Mouse (Mus musculus): ENCODE measurements around the gene Gm20388. TPM values are rescaled to one million over a fixed set of nuclear protein-coding genes. Genes with fewer than 3 reads are reported as not detected.

Gm20388 gene
- total and polyA plus RNA-seq, 2 experiments from 2014 or later: 51.3 TPM; not detected in 1

DNA sequence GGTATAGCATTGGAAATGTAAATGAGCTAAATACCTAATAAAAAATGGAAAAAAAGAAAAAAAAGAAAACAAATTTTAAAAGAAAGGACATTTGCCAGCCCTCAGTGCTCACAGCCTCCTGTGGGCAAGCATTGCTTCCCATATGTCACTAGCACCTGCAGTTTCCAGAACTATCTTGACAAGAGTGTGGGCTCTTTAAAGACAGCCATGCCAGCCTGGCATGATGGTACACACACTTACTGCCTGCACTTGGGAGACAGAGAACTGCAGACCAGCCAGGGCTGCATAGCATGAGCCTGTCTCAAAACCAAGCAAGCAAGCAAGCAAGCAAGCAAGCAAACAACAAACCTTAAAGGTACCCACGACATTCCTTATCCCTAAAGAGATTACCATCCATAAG, 1994.8 kb downstream of the Gm20388 start:
- ATAC-seq: no peak
- 70% methylated on average over 1 of the region's 1 CpGs for WGBS
- H3K4me1 ChIP-seq (ENCODE audit: insufficient read depth): peaks cover 14% of the 10 kb centered on the region
- no peaks in the 10 kb centered on the region for H3K27me3 ChIP-seq (ENCODE audit: insufficient read depth, low read length)
- no peaks in the 10 kb centered on the region for H3K9me3 ChIP-seq (ENCODE audit: low read length)
- H3K4me2 ChIP-seq (ENCODE audit: low read depth): peak overlapping the region; percentile 89
- no peak overlapping the region for H3K27ac ChIP-seq (ENCODE audit: low read depth, low read length)
- no peak for TF ChIP-seq CTCF (IDR thresholded peaks at IDR 0.05; ENCODE audit: low read depth)
- no peak for DNase-seq
- H3K9ac ChIP-seq: peak overlapping the region; percentile 75
- H3K36me3 ChIP-seq (ENCODE audit: insufficient read depth): no peaks in the 10 kb centered on the region
- H3K4me3 ChIP-seq (ENCODE audit: low read depth, low read length): peak overlapping the region; percentile 60

DNA sequence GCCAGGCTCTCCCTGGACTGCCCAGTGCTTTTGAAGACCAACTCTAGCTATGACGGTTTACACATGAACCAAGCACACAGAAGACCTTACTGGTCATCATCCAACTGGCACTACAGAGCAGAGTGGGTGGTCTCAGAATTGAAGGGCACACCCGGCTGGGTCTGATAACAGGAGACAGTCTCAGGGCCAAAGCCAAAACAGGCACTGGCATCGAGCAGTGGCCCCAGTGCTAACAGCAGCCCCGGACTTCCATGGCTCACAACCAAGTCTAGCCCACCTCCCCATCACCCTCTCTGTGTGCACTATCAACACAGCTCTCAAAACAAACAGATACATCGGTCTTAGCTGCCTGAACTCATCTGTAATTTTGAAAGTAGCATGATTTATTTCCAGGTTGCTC, 1995.2 kb downstream of the Gm20388 start:
- Histone ChIP-seq H3K9ac (peak overlapping the region; percentile 75), H3K36me3 (ENCODE audit: insufficient read depth) (no peaks in the 10 kb centered on the region), H3K27ac (ENCODE audit: low read depth, low read length) (no peak overlapping the region), H3K4me1 (ENCODE audit: insufficient read depth) (peaks cover 14% of the 10 kb centered on the region), H3K4me2 (ENCODE audit: low read depth) (peak overlapping the region; percentile 89), H3K9me3 (ENCODE audit: low read length) (no peaks in the 10 kb centered on the region), H3K4me3 (ENCODE audit: low read depth, low read length) (peak overlapping the region; percentile 60), H3K27me3 (ENCODE audit: insufficient read depth, low read length) (no peaks in the 10 kb centered on the region)
- DNase-seq (no peak), ATAC-seq (no peak)
- WGBS: 18% methylated on average over 5 of the region's 5 CpGs
- TF ChIP-seq CTCF (IDR thresholded peaks at IDR 0.05; ENCODE audit: low read depth): no peak

- H3K9ac ChIP-seq: peak overlapping the region; percentile 75
- H3K9me3 ChIP-seq (ENCODE audit: low read length): no peaks in the 10 kb centered on the region
- DNase-seq: peak; percentile 75
- peak overlapping the region; percentile 89 for H3K4me2 ChIP-seq (ENCODE audit: low read depth)
- under 1% methylated on average over 62 of the region's 72 CpGs for WGBS
- H3K4me3 ChIP-seq (ENCODE audit: low read depth, low read length): peak overlapping the region; percentile 60
- H3K36me3 ChIP-seq (ENCODE audit: insufficient read depth): no peaks in the 10 kb centered on the region
- peaks cover 14% of the 10 kb centered on the region for H3K4me1 ChIP-seq (ENCODE audit: insufficient read depth)
- peak overlapping the region; percentile 62 for H3K27ac ChIP-seq (ENCODE audit: low read depth, low read length)
- peak; percentile 38 for ATAC-seq
- H3K27me3 ChIP-seq (ENCODE audit: insufficient read depth, low read length): no peaks in the 10 kb centered on the region
- no peak for TF ChIP-seq CTCF (IDR thresholded peaks at IDR 0.05; ENCODE audit: low read depth)
Observed at GRCm38 (mm10) chr8:121906542-121907512, 1996.2 kb downstream of the Gm20388 start.

DNA sequence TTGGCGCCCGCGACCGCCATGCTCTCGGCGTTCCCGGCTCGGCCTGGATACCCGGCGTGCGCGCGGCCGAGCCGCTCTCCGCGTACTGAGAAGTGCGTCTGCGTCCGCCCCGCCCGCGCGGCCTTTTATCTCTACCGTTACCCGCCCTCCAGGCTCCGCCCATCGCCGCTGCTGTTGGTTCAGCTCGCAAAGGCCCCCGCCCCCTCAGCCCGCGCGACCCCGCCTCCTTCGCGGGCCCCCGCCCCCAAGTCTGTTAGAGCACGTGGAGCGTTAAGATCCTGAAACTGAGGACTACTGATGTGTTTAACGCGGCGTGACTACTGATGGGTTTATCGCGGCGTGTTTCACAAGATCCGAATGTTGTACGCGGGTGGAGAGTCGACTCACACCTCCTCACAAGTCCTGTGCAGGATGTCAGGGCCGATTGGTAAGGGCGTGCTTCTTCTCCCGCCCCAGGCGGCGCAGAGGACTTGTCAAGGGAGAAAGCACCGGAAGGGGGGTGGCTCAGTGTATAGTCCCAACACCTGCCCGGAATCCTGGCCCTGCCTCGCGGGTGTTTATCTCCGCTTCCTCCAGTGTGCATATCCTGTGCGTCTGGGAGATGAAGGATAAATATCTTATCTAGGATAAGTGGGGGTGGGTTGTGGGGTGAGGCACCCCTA, 1997.1 kb downstream of the Gm20388 start, which contains the start of gene Slc7a5:
TSS of gene Slc7a5 (minus strand) at position 108 of the 662 bp plus-strand sequence.
- Histone ChIP-seq H3K9me3 (ENCODE audit: low read length) (no peaks in the 10 kb centered on the region), H3K9ac (peak within 1 kb of the TSS; percentile 75), H3K4me1 (ENCODE audit: insufficient read depth) (peaks cover 14% of the 10 kb centered on the region), H3K27ac (ENCODE audit: low read depth, low read length) (peak within 1 kb of the TSS; percentile 62), H3K27me3 (ENCODE audit: insufficient read depth, low read length) (no peaks in the 10 kb centered on the region), H3K36me3 (ENCODE audit: insufficient read depth) (no peaks in the 10 kb centered on the region), H3K4me3 (ENCODE audit: low read depth, low read length) (peak within 1 kb of the TSS; percentile 60), H3K4me2 (ENCODE audit: low read depth) (peak within 1 kb of the TSS; percentile 89)
- TF ChIP-seq CTCF (IDR thresholded peaks at IDR 0.05; ENCODE audit: low read depth): no peak
- DNase-seq (peak; percentile 98), ATAC-seq (peak; percentile 96)
- 2% methylated on average over 60 of the region's 61 CpGs for WGBS

GRCm38 (mm10) chr8:121908378-121909147, 1997.9 kb downstream of the Gm20388 start:
- DNase-seq (no peak), ATAC-seq (no peak)
- Histone ChIP-seq H3K36me3 (ENCODE audit: insufficient read depth) (no peaks in the 10 kb centered on the region), H3K27ac (ENCODE audit: low read depth, low read length) (no peak overlapping the region), H3K27me3 (ENCODE audit: insufficient read depth, low read length) (no peaks in the 10 kb centered on the region), H3K4me3 (ENCODE audit: low read depth, low read length) (no peak overlapping the region), H3K9ac (no peak overlapping the region), H3K4me2 (ENCODE audit: low read depth) (no peak overlapping the region), H3K4me1 (ENCODE audit: insufficient read depth) (peaks cover 14% of the 10 kb centered on the region), H3K9me3 (ENCODE audit: low read length) (no peaks in the 10 kb centered on the region)
- TF ChIP-seq CTCF (IDR thresholded peaks at IDR 0.05; ENCODE audit: low read depth): no peak
- WGBS: 63% methylated on average over 8 of the region's 8 CpGs

DNA sequence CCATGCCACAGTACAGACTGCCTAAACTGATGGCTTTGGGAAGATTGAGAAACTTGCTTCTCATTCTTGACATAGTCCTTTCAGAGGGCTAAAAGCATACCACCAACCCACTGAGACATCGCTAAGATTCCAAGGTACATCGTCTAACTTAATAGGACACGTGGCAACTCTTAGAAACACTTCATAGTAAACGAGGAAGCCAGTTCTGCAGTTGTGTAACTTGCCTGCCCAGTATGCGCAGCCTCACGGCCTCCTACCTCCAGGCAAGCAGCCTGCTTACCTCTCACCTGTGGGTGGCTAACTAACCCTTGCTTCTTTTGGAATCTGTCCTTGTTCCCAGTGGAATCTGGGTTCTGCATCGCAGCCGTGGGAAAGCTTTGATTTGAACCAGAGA, 1998.5 kb downstream of the Gm20388 start:
- H3K27me3 ChIP-seq (ENCODE audit: insufficient read depth, low read length): no peaks in the 10 kb centered on the region
- no peak overlapping the region for H3K9ac ChIP-seq
- H3K36me3 ChIP-seq (ENCODE audit: insufficient read depth): no peaks in the 10 kb centered on the region
- no peak for DNase-seq
- H3K4me2 ChIP-seq (ENCODE audit: low read depth): no peak overlapping the region
- no peaks in the 10 kb centered on the region for H3K9me3 ChIP-seq (ENCODE audit: low read length)
- H3K27ac ChIP-seq (ENCODE audit: low read depth, low read length): no peak overlapping the region
- TF ChIP-seq CTCF (IDR thresholded peaks at IDR 0.05; ENCODE audit: low read depth): no peak
- no peak for ATAC-seq
- H3K4me1 ChIP-seq (ENCODE audit: insufficient read depth): peaks cover 14% of the 10 kb centered on the region
- no peak overlapping the region for H3K4me3 ChIP-seq (ENCODE audit: low read depth, low read length)
- WGBS: 76% methylated on average over 8 of the region's 8 CpGs

All from forebrain, postnatal 0 days (tissue).